Mouse (Mus musculus) R1 (cell line): ENCODE measurements around the gene Lrp2.
A peak's percentile ranks its signal among the peaks of the same experiment; 100 is the strongest.

Experiments used
- DNase-seq: peaks from one replicate; pipeline ENCODE4 v3.0.0-alpha.2; 2018; ENCODE audit warnings: low read depth, low spot score

The Lrp2 gene

DNA sequence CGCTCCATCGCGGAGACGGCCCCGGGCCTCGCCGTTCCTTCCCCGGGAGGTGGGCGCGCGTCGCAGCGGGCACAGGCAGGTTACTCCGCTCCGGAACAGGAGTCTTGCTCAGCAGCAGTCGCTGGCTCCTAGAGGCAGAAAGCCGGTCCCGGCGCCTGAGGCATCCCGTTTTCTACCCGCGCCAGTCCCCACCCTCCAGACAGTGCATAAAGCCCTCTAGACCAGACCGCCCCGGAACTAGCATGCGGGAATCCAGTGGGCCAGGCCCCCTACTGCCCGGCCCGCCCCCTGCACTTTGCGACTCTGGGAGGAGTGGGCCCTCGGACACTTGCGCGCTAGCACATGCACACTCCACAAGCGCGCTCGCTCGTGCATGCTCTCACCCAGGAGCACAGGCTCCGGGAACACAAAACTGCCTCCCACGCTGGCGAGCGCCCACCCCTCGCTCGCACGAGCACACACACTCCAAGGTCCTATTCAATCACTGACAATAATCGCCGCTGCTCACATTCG, at the start of gene Lrp2:
Gene Lrp2 (minus strand): TSS at position 180 of the 513 bp plus-strand sequence.
- DNase-seq: peak; percentile 97

DNA sequence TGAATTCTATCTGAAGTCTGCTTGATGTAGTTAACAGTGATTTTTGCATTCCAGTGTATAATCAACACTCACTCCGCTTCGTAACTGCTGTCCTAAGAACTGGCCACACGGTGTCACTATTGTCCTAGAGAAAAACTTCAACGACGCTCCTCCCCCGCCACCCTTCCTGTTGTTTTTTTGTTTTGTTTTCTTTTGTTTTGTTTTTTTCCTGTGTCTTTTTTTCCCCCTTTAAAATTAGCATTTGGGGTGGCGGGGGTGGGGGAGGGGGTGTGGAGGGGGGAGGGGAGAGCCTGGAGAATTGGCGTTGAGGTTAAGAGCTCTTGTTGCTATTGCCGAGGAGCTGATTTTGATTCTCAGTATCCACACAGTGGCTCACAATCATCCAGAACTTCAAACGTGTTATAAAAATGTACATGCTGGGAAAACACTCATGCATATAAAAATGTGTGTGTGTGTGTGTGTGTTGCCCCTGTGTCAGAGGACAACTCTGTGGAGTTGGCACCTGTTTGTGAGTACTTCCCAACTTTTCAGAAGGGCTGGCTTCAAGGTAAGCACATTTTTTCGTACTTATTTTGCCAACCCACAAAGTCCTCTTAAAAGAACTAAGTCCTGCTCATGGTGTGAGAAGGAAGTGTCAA, 49.3 kb upstream of the Lrp2 start:
- DNase-seq: peak; percentile 80

DNA sequence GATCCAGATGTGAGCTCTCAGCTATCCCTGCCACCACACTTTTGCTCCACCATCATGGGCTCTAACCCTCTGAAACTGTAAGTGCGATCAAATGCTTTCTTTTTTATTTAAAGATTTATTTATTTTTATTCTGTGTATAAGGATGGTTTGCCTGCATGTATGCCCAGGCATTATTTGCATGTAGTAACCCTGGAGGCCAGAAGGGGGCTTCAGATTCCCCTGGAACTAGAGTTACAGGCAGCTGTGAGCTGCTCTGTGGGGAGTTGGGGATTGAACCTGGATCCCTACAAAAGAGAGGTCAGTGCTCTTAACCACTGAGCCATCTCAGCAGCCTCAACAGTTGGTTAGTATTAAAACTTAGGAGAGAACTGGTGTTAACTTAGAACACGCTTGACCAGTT, 45.6 kb upstream of the Lrp2 start:
- peak; percentile 63 for DNase-seq

DNA sequence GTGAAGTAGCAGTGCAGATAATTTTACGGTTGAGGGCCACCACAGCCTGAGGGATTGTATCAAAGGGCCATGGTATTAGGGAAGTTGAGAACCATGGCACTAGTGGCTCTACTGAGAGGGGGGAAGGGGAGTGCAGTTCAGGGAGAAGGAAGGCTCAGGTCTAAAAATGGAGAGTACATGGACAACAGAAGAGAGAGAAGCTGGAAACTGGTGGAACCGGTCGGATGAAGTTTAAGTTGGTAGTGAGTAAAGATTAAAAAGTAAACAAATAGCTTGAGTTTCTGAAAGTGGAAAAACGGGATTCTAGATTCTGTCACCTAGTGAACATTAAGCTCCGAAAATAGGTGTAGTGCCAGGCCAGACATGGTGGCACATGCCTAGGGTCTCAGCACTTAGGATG, 44.9 kb upstream of the Lrp2 start:
- no peak for DNase-seq

DNA sequence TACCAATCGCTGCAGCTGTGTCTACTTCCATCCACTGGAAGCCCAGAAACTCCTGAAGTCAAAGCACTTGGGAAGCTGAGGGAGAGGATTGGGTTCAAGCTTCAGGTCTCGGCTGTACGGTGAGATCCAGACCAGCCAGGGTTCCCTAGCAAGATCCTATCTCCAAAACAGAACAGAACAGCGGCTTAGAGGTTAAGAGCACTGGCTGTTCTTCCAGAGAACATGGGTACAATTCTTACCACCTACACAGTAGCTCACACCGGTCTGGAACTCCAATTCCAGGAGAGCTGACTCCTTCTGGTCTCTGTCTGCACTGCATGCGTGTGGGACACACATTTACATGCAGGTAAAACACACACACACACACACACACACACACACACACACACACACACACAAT, 44.0 kb upstream of the Lrp2 start:
- DNase-seq: no peak

DNA sequence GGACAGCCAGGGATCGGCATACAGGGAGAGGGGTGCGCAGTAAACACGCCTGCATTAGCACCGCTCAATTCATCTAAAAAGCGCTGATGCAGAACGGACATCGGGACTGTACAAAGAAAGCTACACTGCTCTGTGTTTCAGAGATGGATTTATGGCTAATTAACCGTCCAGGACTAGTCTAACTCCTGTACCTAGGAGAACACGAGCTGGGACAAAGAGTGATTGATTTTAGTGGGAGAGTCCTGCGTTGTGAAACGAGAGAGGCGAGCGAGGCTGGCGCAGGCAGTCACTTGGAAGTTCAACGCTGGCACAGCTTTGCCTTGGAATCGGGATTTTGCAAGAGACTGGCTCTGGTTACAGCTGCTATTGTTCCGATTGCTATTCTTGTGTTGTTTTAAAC, 43.4 kb upstream of the Lrp2 start:
- DNase-seq: no peak

DNA sequence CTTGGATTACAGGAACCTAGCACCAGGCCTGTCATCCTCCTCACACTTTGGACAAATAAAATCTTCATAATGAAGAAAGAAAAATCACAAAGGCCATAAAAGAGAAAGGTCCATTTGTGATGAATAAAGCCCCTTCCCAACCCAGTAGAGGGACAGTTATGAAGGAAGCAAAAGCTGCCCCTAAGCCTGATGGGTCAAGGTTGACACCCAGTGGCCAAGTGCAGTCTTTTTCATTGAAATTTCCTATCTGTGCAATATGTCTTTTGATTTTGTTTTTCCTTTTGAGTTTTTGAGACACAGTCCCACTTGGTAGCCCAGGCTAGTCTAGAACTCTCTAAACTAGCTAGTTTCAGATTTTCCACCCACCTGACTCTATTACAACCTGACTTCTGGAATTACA, 33.4 kb upstream of the Lrp2 start:
- no peak for DNase-seq

DNA sequence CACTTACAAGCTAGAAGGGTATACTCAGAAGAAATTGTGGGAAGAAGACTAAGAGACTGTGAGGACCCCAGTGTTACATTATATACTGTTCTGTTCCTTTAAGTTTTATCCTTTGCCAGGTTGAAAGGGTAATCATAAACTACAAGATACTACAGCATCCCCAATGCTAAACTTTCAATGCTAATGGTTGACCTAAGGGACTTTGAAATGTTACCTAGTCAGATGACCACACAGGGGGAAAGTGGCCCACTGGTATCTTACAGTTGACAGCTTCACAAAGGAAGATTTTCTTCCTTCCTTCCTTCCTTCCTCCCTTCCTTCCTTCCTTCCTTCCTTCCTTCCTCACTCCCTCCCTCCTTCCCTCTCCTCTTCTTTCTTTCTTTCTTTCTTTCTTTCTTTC, 32.5 kb upstream of the Lrp2 start:
- DNase-seq: no peak

DNA sequence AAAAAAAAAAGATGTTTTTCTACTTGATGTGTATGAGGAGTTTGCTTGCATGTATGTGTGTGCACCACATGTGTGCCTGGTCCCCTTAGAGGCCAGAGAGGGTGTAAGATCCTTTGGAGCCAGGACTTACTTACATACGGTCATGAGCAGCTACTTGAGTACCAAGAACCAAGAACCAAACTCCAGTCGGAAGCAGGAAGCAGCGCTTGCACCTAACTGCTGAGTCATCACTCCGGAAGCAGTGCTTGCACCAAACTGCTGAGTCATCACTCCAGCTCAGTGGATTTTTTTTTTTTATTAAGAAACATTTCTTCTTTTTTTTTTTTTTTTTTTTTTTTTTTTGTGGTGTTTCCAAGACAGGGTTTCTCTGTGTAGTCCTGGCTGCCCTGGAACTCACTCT, 27.4 kb upstream of the Lrp2 start:
- peak; percentile 91 for DNase-seq

DNA sequence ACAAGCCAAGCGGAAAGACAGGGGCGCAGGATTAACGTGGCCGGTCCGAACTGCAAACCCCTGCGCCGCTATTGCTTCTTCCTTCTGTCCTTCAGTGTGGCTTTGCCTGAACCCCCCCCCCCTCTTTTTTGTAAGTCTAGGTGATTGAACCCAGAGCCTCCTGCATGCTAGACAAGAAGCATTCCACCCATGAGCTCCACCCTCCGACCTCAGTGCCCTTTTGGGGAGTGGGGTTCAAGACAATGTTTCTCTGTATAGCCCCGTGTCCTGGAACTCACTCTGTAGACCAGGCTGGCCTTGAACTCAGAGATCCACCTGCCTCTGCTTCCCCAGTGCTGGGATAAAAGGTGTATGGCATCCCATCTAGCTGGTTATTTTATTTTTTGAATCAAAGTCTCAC, 26.9 kb upstream of the Lrp2 start:
- DNase-seq: peak; percentile 58

DNA sequence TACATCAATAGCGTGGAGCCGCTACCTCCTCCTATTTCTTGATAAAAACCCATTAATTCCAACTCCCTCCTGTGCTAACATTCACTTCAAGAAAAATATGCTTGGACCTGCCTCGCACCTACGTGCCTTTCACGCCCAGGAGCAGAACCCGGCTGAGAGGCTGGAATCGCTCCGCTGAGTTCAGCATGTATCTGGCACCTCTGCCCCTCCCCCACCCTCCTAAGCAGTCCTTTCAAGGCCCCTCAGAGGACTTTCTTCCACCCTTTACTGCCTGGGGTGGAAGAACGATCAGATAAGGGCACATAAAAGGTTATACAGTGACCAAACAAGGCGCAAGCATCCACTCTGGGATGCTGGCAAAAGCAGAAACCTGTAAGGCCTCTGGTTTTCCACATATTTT, 26.4 kb upstream of the Lrp2 start:
- DNase-seq: peak; percentile 74

DNA sequence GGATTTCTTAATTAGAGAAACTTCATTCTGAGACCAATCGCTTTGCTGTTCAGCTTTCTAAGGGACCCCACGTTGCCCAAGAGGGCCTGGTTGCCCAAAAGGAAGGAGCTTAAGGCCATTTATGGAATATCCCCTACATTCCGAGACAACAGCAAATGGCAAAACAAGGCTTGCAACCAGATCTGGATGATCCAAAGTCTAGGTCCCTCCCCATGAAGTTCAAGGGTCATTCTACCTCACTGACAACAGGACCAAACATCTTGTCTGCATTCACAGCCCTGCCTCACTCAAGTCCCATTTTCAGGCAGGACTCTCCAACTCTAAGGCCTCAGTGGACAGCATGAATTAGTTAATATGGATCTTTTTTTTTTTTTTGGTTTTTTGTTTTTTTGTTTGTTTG, 20.8 kb upstream of the Lrp2 start:
- DNase-seq: no peak

DNA sequence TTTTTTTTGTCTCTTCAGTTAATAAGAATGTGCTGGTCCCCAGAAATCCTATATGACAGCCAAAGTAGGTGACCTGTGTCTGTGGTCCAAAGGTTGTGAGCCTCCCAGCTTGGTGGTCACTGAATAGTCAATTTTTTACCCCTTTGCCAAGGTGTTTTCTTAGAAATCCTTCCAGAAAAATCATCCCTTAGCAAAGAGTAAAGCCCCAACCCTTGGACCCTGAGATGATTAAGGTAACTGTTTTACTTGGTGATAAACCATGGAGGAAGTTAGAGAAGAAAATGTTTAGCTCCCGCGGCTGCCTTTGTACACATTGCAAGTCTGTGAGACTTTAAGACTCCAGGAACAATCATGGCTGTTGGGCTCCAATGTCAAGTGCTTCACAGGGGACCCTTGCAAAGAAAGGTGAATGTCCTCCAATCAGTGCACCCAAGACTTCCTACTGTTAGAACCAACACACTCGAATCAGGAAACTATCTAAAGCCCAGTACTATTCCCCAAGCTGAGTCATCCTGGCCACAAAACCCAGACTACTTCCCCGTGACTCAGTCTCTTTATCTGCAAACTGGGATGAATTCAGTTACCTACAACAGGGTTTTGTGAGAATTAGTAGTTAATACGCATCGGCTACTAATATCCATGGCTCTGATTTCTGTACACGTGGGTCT, 18.0 kb upstream of the Lrp2 start:
- no peak for DNase-seq

DNA sequence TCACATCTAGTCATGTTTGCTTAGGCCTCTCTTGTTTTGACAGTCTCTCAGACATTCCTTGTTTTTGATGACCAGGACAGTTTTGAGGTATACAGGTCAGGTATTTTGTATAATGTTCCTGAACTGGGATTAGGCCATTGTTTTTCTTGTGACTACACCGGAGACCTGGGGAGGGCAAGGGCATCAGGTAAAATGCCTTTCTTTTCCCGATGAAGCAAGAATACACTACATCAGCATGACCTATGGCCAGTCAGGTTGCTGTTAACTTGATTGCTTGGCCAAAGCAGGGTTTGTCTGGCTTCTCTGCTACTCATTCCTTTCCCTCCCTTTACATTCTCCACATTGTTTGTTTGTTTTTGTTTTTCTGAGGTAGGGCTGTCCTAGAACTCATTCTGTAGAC, 7.3 kb upstream of the Lrp2 start:
- DNase-seq: no peak

DNA sequence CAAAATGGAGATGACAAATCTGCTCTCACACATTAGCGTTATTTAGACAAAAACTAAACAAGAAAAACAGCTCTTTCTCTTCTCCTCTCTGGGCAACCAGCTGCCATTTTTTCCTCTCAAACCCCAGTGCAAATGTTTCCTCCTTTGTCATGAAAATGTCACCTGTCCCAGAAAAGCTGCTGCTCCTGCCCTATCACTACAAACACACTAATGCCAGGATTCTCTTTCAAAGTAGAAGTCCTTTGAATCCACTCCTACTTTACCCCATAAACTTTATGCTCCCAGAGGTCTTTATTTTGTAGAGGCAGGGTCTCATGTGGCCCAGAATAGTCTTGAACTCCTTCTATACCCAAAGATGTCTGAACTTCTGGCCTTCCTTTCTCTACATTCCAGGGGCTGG, 6.7 kb upstream of the Lrp2 start:
- peak; percentile 93 for DNase-seq

DNA sequence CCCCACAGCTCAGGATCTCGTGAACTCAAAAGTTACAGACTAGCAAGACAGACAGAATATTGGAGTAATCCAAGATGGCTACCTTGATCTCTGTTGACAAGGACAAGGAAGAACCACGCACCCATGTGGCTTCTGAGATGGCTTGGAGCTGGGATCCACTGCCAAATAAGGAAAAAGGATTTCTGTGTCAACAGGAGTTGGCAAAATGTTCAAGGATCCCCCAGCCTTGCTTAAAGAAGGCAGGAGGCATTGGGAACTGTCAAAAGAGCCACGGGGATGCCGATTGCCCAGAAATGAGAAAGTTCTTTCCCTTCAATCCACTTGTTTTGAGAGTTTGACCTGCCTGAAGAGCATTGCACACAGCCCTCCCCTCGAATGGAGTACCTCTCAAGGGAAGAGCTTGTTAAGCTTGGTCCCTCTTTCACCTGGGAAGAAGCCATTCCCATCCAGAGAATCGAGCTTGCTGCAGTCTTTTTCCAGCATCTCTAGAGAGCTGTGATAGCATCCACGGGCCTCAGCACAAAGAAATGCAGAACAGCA, 6.2 kb upstream of the Lrp2 start:
- peak; percentile 62 for DNase-seq

DNA sequence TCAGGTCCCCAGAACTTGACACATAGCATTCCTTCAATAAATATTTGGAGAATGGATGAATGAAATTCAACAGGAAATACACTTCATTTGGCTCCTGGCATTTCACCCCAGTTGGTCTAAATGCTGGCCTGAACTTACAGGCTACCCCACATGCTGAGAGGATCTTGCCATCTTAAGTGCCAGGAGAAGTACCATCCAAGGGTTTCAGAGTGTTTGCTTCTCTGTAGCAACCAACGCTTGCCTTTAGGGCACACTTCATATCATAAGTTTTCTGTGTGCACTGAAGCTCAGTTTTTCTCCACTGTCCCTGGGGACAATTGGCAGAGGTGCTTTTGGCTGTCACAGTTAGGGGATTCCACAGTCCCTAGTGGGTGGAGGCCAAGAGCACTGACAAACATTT, 4.7 kb upstream of the Lrp2 start:
- no peak for DNase-seq

DNA sequence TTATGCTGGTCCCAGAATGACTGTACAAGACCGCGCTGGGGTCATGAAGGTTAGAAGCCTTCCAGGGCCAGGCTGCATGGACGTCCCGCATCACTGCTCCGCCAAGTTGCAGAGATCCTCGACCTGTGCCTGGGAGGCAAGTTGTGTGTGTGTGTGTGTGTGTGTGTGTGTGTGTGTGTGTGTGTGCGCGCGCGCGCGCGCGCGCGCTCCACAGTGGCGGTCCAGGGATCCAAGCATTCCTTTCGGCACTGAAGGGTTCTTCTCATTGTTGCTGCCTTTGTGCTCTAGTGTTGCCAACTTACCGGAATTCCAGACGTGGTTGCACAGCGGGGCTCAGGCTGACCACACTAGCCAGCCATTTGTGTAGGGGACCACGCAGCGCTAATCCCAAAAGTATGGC, 2.0 kb upstream of the Lrp2 start:
- DNase-seq: peak; percentile 82

DNA sequence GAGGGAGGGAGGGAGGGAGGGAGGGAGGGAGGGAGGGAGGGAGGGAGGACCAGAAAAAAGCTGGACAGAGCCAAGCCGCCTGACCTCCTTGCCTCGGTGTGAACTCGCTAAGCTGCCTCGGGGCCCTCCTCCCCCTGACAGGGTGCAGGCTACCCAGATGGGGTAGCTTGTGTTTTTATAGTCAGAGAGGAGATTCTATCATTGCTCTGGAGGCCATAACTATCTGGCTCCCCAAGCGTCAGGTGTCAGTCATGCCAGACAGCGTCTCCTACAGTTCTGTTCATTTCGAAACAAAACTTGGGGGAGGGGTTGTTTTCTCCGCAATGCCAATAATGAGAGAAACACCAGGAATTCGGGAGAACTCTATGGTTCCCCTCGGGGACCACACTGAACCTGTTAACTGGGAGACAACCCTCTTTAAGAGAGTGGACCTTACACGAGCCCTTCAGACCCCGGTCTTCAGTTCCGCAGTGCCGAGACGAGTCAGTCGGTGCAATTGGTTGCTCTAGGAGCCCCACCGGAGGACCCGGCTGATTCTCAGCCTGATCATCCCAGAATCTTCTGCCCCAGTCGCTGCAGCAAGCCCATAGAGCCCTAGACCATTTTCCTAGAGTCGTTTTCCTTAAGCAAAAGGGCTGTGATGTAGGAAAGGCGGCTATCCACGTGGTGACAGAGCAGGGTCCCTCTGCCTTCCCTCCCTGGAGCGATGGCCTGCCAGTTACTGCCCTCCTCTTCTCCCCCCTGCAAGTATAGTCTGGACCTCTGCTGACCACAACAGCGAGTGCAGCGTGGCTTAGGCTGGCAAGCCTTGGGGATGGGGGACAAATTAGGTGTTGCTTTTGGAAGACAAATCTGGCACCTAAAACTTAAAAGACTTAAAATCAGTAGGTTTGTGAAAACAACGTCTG, 1.2 kb upstream of the Lrp2 start:
- peak; percentile 74 for DNase-seq

DNA sequence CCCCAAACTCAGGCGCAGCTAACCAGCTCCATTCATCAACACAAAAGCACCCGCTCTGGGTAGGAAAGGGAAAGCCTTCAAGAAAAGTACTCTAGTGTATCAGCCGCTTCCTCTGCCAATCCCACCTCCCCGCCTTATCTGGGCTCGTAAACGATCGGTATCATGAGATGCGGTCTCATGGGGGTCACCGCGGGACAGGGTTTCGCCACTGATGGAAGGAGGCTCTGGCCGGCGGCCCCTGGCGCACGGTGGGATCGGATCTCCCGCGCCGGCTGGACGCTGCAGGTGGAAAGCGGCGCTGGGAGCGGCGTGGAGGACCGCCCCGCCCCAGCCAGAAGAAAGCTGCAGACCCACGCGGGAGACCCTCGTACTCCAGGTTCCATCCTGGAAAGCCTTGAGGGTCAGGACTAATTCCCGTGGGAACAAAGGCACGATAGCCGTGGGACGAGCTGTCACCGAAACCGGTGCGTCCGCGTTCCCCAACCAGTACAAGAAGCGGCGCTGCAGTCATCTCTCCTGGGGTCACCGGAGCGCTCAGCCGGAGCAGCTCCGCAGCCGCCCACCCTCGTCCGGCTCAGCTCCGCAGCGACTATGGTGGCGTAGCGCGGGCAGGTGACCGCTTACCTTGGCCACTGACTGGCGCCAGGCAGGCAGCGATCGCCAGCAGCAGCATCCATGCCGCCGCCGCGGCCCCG, 527 bp downstream of the Lrp2 start:
- DNase-seq: peak; percentile 70

DNA sequence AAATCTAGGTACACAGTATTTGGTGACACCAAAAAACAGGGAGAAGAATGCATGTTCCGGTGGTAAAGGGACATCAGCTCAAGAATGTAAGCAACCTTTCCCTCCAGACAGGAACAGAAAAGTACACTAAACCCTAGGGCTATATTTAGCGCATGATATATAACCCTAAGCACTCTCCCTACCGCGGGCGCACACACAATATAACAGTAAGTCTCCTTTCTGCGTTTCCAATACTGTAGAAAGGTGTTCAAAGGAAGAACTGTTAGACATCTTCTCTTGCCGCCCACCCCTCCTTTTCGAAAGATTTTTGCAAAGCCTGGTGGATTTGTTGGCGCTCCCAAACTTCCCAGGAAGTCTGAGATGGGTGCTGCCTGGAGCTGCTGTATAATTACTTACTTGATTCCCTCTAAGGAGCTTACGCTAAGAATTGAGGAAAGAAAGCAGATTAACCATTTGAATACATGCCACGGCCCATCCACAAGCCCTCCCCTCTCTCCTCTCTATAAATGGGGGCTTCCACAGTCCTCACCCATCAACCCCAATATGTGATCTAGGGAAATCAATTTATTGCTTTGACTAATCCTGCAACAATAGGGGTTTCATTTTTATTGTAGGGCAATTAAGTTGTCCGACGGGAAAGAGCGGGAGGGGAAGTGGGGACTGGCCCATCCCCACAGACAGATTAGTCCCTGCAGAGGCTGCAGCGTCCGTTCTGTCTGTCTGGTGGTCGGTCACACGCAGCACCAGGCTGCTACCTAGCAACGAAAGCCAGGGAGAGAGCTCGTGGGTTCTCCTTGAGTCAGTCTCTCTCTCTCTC, 1.5 kb downstream of the Lrp2 start:
- peak; percentile 63 for DNase-seq
